Mouse (Mus musculus) brain, embryonic 14.5 days (tissue): ENCODE results near the gene Dazap1.

Source experiments
- CTCF ChIP-seq: fragments of 200-500 bp; IDR thresholded peaks from 2 replicates; pipeline ENCODE4 v1.5.1; 2012; ENCODE audit warnings: inconsistent platforms, mild to moderate bottlenecking, moderate library complexity, borderline replicate concordance; ENCODE audit not compliant: insufficient read depth, insufficient read length; ENCODE audit errors: extremely low read depth
- POLR2A ChIP-seq: fragments of 200-500 bp; IDR thresholded peaks from 2 replicates; pipeline ENCODE4 v1.6.1; 2012; ENCODE audit warnings: mild to moderate bottlenecking, inconsistent platforms, borderline replicate concordance; ENCODE audit not compliant: poor library complexity, insufficient read depth, insufficient read length, severe bottlenecking; ENCODE audit errors: extremely low read depth

GRCm38 (mm10) chr10:80282481-80283441 lies 21.5 kb downstream of the Dazap1 start:
- TF ChIP-seq POLR2A (no peak), CTCF (no peak)
